ENCODE assay signal across 14 mouse cellular contexts in genomic region chr9:14248209-14248596, GRCm38 (mm10). TPM values are rescaled to one million over a fixed set of nuclear protein-coding genes. Genes with fewer than 3 reads are reported as not detected.
DNase-seq lines count a peak whose midpoint lies in the region; ATAC-seq and TF ChIP-seq lines count a peak whose summit lies in the region.
"Had no signal": no experiment of that assay in that cellular context is flagged by ENCODE, and none has a peak within 500 bp of the region (broad histone marks: within the 10 kb centered on the region; RNA-seq: fewer than 3 reads in every experiment).

No protein-coding gene starts in this region.

- no peak for TF ChIP-seq CTCF in CH12.LX (conservative IDR thresholded peaks at IDR 0.05 in 1 of 2, IDR thresholded peaks at IDR 0.05 in 1 of 2; ENCODE audit: low read depth in 2 of 2, low read length in 2 of 2)

- no peak for ATAC-seq in kidney, embryonic 15.5 days (replicated peaks; ENCODE audit: low FRiP score)
- ATAC-seq in embryonic facial prominence, embryonic 15.5 days (ENCODE audit: insufficient number of reproducible peaks, low FRiP score, low TSS enrichment, low read depth) = no peak
- ATAC-seq: hindbrain, postnatal 0 days; midbrain, embryonic 16.5 days; Patski had no signal

- no peak for TF ChIP-seq POLR2A in CH12.LX (IDR thresholded peaks at IDR 0.05; ENCODE audit: low read depth, low read length)

- dilution Hi-C loops in CH12.LX (cut with MboI; ENCODE audit: extremely low pct_ligation_motif_present, extremely low pct_unique_long_range_greater_than_20kb, low sequenced_read_pairs) = no loop called here

- peak; percentile 18; the same call in 1 of the 2 replicates for TF ChIP-seq EP300 in CH12.LX (IDR thresholded peaks at IDR 0.05; ENCODE audit: low read length)

- H3K79me2 ChIP-seq in CH12.LX (replicated peaks; ENCODE audit: control insufficient read depth, extremely low read depth, insufficient read depth, poor library complexity, severe bottlenecking) = no peaks in the 10 kb centered on the region

- in situ Hi-C loops in CH12.LX (cut with MboI; ENCODE audit: low pct_ligation_motif_present, low pct_unique_long_range_greater_than_20kb, low sequenced_read_pairs) = no loop called here

- no peaks in the 10 kb centered on the region for H3K27me3 ChIP-seq in kidney, embryonic 15.5 days
- H3K27me3 ChIP-seq in CH12.LX (replicated peaks) = peaks cover 1% of the 10 kb centered on the region
- no peaks in the 10 kb centered on the region for H3K27me3 ChIP-seq in embryonic facial prominence, embryonic 15.5 days
- H3K27me3 ChIP-seq: heart, embryonic 15.5 days; Patski had no signal

- H3K4me2 ChIP-seq in kidney, embryonic 15.5 days = no peak overlapping the region
- 0 out of 2 replicates have a peak overlapping the region, but pooled peaks have one; percentile 0 for H3K4me2 ChIP-seq in CH12.LX (ENCODE audit: insufficient read depth, low read depth, poor library complexity, severe bottlenecking)
- H3K4me2 ChIP-seq in embryonic facial prominence, embryonic 15.5 days (replicated peaks) = no peak overlapping the region
- H3K4me2 ChIP-seq: heart, embryonic 15.5 days had no signal

- H3K27ac ChIP-seq in kidney, embryonic 15.5 days = peak overlapping the region; percentile 87
- H3K27ac ChIP-seq in CH12.LX (ENCODE audit: insufficient read depth, low read depth) = no peak overlapping the region
- H3K27ac ChIP-seq in embryonic facial prominence, embryonic 15.5 days (replicated peaks) = peak overlapping the region; percentile 74
- H3K27ac ChIP-seq: heart, embryonic 15.5 days; hindbrain, postnatal 0 days; liver, embryonic 14.5 days had no signal

- H3K9me3 ChIP-seq in kidney, embryonic 15.5 days (replicated peaks) = no peaks in the 10 kb centered on the region
- no peaks in the 10 kb centered on the region for H3K9me3 ChIP-seq in CH12.LX (replicated peaks; ENCODE audit: low read length)
- H3K9me3 ChIP-seq in embryonic facial prominence, embryonic 15.5 days (replicated peaks) = no peaks in the 10 kb centered on the region
- H3K9me3 ChIP-seq: heart, embryonic 15.5 days had no signal

- DNase-seq in kidney, postnatal 10 days = no peak
- DNase-seq in CH12.LX (ENCODE audit: extremely low read depth) = no peak
- peak; percentile 51 to 58 for DNase-seq in thymus, postnatal 10 days (ENCODE audit: low spot score in 2 of 2)
- DNase-seq in ovary, adult 18-20 months (ENCODE audit: low spot score) = no peak
- DNase-seq in right cerebral cortex, postnatal 25 days = no peak
- DNase-seq: cerebellum, adult 9-11 months; lung, postnatal 36 days had no signal

- peaks cover 47% of the 10 kb centered on the region for H3K4me1 ChIP-seq in kidney, embryonic 15.5 days
- peaks cover 6 to 54% of the 10 kb centered on the region in 2 experiments for H3K4me1 ChIP-seq in CH12.LX (ENCODE audit: control insufficient read depth in 1 of 2, insufficient read depth in 2 of 2)
- peaks cover 32% of the 10 kb centered on the region for H3K4me1 ChIP-seq in embryonic facial prominence, embryonic 15.5 days

- no peak overlapping the region for H3K4me3 ChIP-seq in kidney, embryonic 15.5 days (replicated peaks)
- H3K4me3 ChIP-seq in CH12.LX (replicated peaks in 1 of 3; ENCODE audit: low read depth in 2 of 3, low read length in 2 of 3, poor library complexity in 1 of 3) = no peak overlapping the region
- no peak overlapping the region for H3K4me3 ChIP-seq in embryonic facial prominence, embryonic 15.5 days (replicated peaks)
- H3K4me3 ChIP-seq: heart, embryonic 15.5 days had no signal

- TF ChIP-seq RAD21 in CH12.LX (IDR thresholded peaks at IDR 0.05; ENCODE audit: low read depth, low read length) = no peak

- WGBS in kidney, embryonic 15.5 days = 64% methylated on average over 3 of the region's 3 CpGs
- WGBS in embryonic facial prominence, embryonic 15.5 days = 68% methylated on average over 3 of the region's 3 CpGs

- H3K36me3 ChIP-seq in kidney, embryonic 15.5 days = no peaks in the 10 kb centered on the region
- H3K36me3 ChIP-seq in CH12.LX (replicated peaks in 1 of 2; ENCODE audit: control insufficient read depth in 1 of 2, insufficient read depth in 1 of 2, low read length in 1 of 2) = no peaks in the 10 kb centered on the region
- H3K36me3 ChIP-seq in embryonic facial prominence, embryonic 15.5 days = no peaks in the 10 kb centered on the region
- H3K36me3 ChIP-seq: heart, embryonic 15.5 days had no signal

- H3K9ac ChIP-seq in kidney, embryonic 15.5 days = no peak overlapping the region
- no peak overlapping the region for H3K9ac ChIP-seq in CH12.LX (ENCODE audit: insufficient read depth, low read depth)
- H3K9ac ChIP-seq in embryonic facial prominence, embryonic 15.5 days = no peak overlapping the region
- H3K9ac ChIP-seq: heart, embryonic 15.5 days; liver, embryonic 14.5 days had no signal

TF ChIP-seq in CH12.LX, 34 proteins besides CTCF, POLR2A, EP300 and RAD21:
- TF ChIP-seq ZKSCAN1 (IDR thresholded peaks at IDR 0.05; ENCODE audit: borderline replicate concordance, low read depth, low read length) = no peak
- peak; percentile 60; the same call in 1 of the 2 replicates for TF ChIP-seq BHLHE40 (IDR thresholded peaks at IDR 0.05; ENCODE audit: low read depth, low read length)
- TF ChIP-seq USF2 (conservative IDR thresholded peaks at IDR 0.05; ENCODE audit: low read depth, low read length) = no peak
- no peak for TF ChIP-seq TCF12 (IDR thresholded peaks at IDR 0.05; ENCODE audit: low read depth, low read length)
- peak; percentile 53 for TF ChIP-seq IRF4 (IDR thresholded peaks at IDR 0.05; ENCODE audit: low read depth, low read length)
- no peak for TF ChIP-seq MAZ (IDR thresholded peaks at IDR 0.05; ENCODE audit: low read depth, low read length)
- TF ChIP-seq CHD1 (IDR thresholded peaks at IDR 0.05; ENCODE audit: low read depth, low read length) = no peak
- 0 out of 2 replicates have a peak, but pooled peaks have one; percentile 17 for TF ChIP-seq ETS1 (conservative IDR thresholded peaks at IDR 0.05; ENCODE audit: low read depth, low read length)
- no peak for TF ChIP-seq ZC3H11A (IDR thresholded peaks at IDR 0.05; ENCODE audit: low read depth, low read length)
- TF ChIP-seq POLR2AphosphoS2 (IDR thresholded peaks at IDR 0.05; ENCODE audit: low read depth, low read length) = no peak
- no peak for TF ChIP-seq MAX (IDR thresholded peaks at IDR 0.05; ENCODE audit: low read length)
- no peak for TF ChIP-seq MXI1 (IDR thresholded peaks at IDR 0.05; ENCODE audit: low read depth, low read length)
- peak; percentile 90 for TF ChIP-seq MAFK (IDR thresholded peaks at IDR 0.05; ENCODE audit: insufficient replicate concordance, low read length)
- no peak for TF ChIP-seq CHD2 (IDR thresholded peaks at IDR 0.05; ENCODE audit: low read length)

RNA-seq across cellular contexts. Expression of gene Sesn3, which starts 26.7 kb away (rescaled TPM):
- 20.9 and 21.7 TPM in 2 replicates for polyA plus RNA-seq in kidney, embryonic 15.5 days (2015; fragmentation: Nextera tagmentation; extraction: Ambion mirVana)
- total RNA-seq in CH12.LX (2012; rRNA removed) = 3.8 and 4.6 TPM in 2 replicates
- 3.9 TPM in 2 replicates for total RNA-seq in CH12.LX (2014; rRNA removed)
- 14.3 and 16.1 TPM in 2 replicates for polyA plus RNA-seq in CH12.LX (2012; ENCODE audit: insufficient read length, low read depth)
- polyA plus RNA-seq in embryonic facial prominence, embryonic 15.5 days (2015; fragmentation: Nextera tagmentation; extraction: Ambion mirVana) = 16.2 and 17.7 TPM in 2 replicates

Comparison
In these comparisons a context has a peak if more than half of its experiments do, and no peak if none do; other contexts are left out.
1. DNase-seq: peak in thymus, postnatal 10 days (2 of 2); none in kidney, postnatal 10 days (single experiment), CH12.LX (single experiment), ovary, adult 18-20 months (single experiment) and right cerebral cortex, postnatal 25 days (single experiment).